Mouse (Mus musculus) granulocyte monocyte progenitor cell, adult 5-6 weeks (primary cell): Measurements from ENCODE around the gene Ccr1l1. TPM values are rescaled to one million over a fixed set of nuclear protein-coding genes. Genes with fewer than 3 reads are reported as not detected.
"Not testable (repeated sequence)": the region's sequence is repeated elsewhere in the genome, so short reads cannot be mapped to it uniquely, and the experiment has no call there.

ENCODE experiments used
- ATAC-seq: replicated peaks from 2 replicates; pipeline ENCODE4 v1.8.0; 2016; ENCODE audit warnings: mild to moderate bottlenecking, moderate TSS enrichment, inconsistent platforms; ENCODE audit not compliant: poor library complexity, severe bottlenecking
- total RNA-seq, 2 experiments: library from RNA; stranded (forward) in 1 of 2; stranded (reverse) in 1 of 2; fragments of 200-712, 200-1000 nt in 1 of 2; fragments of >200 nt in 1 of 2; fragmentation: Nextera tagmentation in 1 of 2; gene quantifications; 2 replicates each; pipeline ENCODE4 v1.2.3; 2014 to 2017

The Ccr1l1 gene
- total RNA-seq (2014; fragmentation: Nextera tagmentation) (not detected in 2 replicates), total RNA-seq (2017) (not detected in 2 replicates)

- ATAC-seq, result no peak
Observed at GRCm38 (mm10) chr9:123978308-123978707, at the start of gene Ccr1l1. TSS of gene Ccr1l1 (minus strand) at chr9:123978408.

- no peak for ATAC-seq
Observed at GRCm38 (mm10) chr9:124021672-124022071, 43.5 kb upstream of the Ccr1l1 start, which contains the start of gene Ccr3. TSS of gene Ccr3 (plus strand) at chr9:124021972.

- peak; percentile 67 for ATAC-seq
Observed at GRCm38 (mm10) chr9:124019887-124020286, 41.7 kb upstream of the Ccr1l1 start.

- peak; percentile 70 for ATAC-seq
Observed at GRCm38 (mm10) chr9:124016048-124016447, 37.8 kb upstream of the Ccr1l1 start.

- ATAC-seq, result no peak
Observed at GRCm38 (mm10) chr9:124014985-124015652, 36.9 kb upstream of the Ccr1l1 start.

GRCm38 (mm10) chr9:124013270-124013669 is 35.1 kb upstream of the Ccr1l1 start:
- ATAC-seq, result no peak

- peak; percentile 33; the same call in 1 of the 2 replicates for ATAC-seq
Observed at GRCm38 (mm10) chr9:124012691-124013090, 34.5 kb upstream of the Ccr1l1 start.

- no peak; the same call in 1 of the 2 replicates for ATAC-seq
Observed at GRCm38 (mm10) chr9:123999784-124000183, 21.6 kb upstream of the Ccr1l1 start.

GRCm38 (mm10) chr9:123997719-123998118 is 19.5 kb upstream of the Ccr1l1 start:
- ATAC-seq, result peak; percentile 56

GRCm38 (mm10) chr9:123991312-123991906 is 13.2 kb upstream of the Ccr1l1 start:
- peak; percentile 78 for ATAC-seq

- ATAC-seq, result peak; percentile 36; the same call in 1 of the 2 replicates
Observed at GRCm38 (mm10) chr9:123989671-123990070, 11.5 kb upstream of the Ccr1l1 start.

- ATAC-seq, result peak; percentile 86
Observed at GRCm38 (mm10) chr9:123986217-123986616, 8.0 kb upstream of the Ccr1l1 start.

- ATAC-seq, result peak; percentile 58
Observed at GRCm38 (mm10) chr9:123984943-123985342, 6.7 kb upstream of the Ccr1l1 start.

- ATAC-seq, result no peak
Observed at GRCm38 (mm10) chr9:123982720-123983119, 4.5 kb upstream of the Ccr1l1 start.

- ATAC-seq, result no peak
Observed at GRCm38 (mm10) chr9:123981909-123982308, 3.7 kb upstream of the Ccr1l1 start.

- not testable (repeated sequence) for ATAC-seq
Observed at GRCm38 (mm10) chr9:123980858-123981475, 2.8 kb upstream of the Ccr1l1 start.

- no peak for ATAC-seq
Observed at GRCm38 (mm10) chr9:123976876-123977663, 1.1 kb downstream of the Ccr1l1 start.

- ATAC-seq, result no peak
Observed at GRCm38 (mm10) chr9:123975630-123976029, 2.6 kb downstream of the Ccr1l1 start.

GRCm38 (mm10) chr9:123968290-123968912 is 9.8 kb downstream of the Ccr1l1 start, which contains the start of gene Ccr1:
TSS of gene Ccr1 (minus strand) at chr9:123968692.
- ATAC-seq, result peak; percentile 81
